Mouse (Mus musculus) CH12.LX (cell line): Measurements from ENCODE around the gene Cblc. TPM values are rescaled to one million over a fixed set of nuclear protein-coding genes. Genes with fewer than 3 reads are reported as not detected.

ENCODE experiments used
- DNase-seq: peaks from one replicate; pipeline ENCODE4 v3.0.0-alpha.2; 2013; ENCODE audit errors: extremely low read depth
- H3K27ac ChIP-seq: 2 replicates; pipeline ENCODE4 v1.5.1; 2012; ENCODE audit warnings: low read depth, mild to moderate bottlenecking, control low read depth, moderate library complexity; ENCODE audit not compliant: insufficient read depth
- H3K27me3 ChIP-seq: replicated peaks from 2 replicates; pipeline ENCODE3; 2012; ENCODE audit warnings: inconsistent platforms
- H3K36me3 ChIP-seq, 2 experiments: replicated peaks in 1 of 2; 2 replicates each; pipeline versions ENCODE3 to v1.6.1; 2012; ENCODE audit warnings: inconsistent platforms in 1 of 2, low read length in 1 of 2, mild to moderate bottlenecking in 1 of 2, mixed read lengths in 1 of 2, moderate library complexity in 1 of 2; ENCODE audit not compliant: control insufficient read depth in 1 of 2, insufficient read depth in 1 of 2
- H3K4me1 ChIP-seq, 2 experiments: 2 replicates each; pipeline ENCODE4 v1.6.1; 2012; ENCODE audit warnings: inconsistent platforms in 1 of 2, moderate library complexity in 1 of 2; ENCODE audit not compliant: insufficient read depth in 2 of 2, control insufficient read depth in 1 of 2
- H3K4me2 ChIP-seq: 2 replicates; pipeline ENCODE4 v1.6.1; 2012; ENCODE audit warnings: low read depth, mild to moderate bottlenecking, control low read depth; ENCODE audit not compliant: poor library complexity, insufficient read depth, severe bottlenecking
- H3K4me3 ChIP-seq, 3 experiments: fragments of 150-350 bp in 1 of 3; sonication (generic) in 1 of 3; replicated peaks in 1 of 3; 2 replicates each; pipeline versions ENCODE3 to v1.5.1; 2011 to 2012; ENCODE audit warnings: low read depth in 2 of 3, low read length in 2 of 3, mild to moderate bottlenecking in 2 of 3, moderate library complexity in 2 of 3, control low read depth in 1 of 3, improper control_type of control experiment in 1 of 3, inconsistent platforms in 1 of 3, mixed read lengths in 1 of 3; ENCODE audit not compliant: poor library complexity in 1 of 3
- H3K79me2 ChIP-seq: replicated peaks from 2 replicates; pipeline ENCODE4 v1.6.1; 2012; ENCODE audit warnings: mild to moderate bottlenecking, moderate library complexity; ENCODE audit not compliant: control insufficient read depth, poor library complexity, insufficient read depth, severe bottlenecking; ENCODE audit errors: extremely low read depth
- H3K9ac ChIP-seq: 2 replicates; pipeline ENCODE4 v1.6.1; 2012; ENCODE audit warnings: low read depth, mild to moderate bottlenecking, control low read depth, moderate library complexity; ENCODE audit not compliant: insufficient read depth
- H3K9me3 ChIP-seq: replicated peaks from 2 replicates; pipeline ENCODE3; 2012; ENCODE audit warnings: low read length, inconsistent platforms, mixed read lengths
- BHLHE40 ChIP-seq: IDR thresholded peaks from 2 replicates; pipeline ENCODE4 v1.6.1; 2011; ENCODE audit warnings: mild to moderate bottlenecking, low read depth, low read length, improper control_type of control experiment
- CHD2 ChIP-seq: IDR thresholded peaks from 2 replicates; pipeline ENCODE4 v1.6.1; 2011; ENCODE audit warnings: low read length, improper control_type of control experiment
- CTCF ChIP-seq, 2 experiments: IDR thresholded peaks in 1 of 2; conservative IDR thresholded peaks in 1 of 2; 2 replicates each; pipeline ENCODE4 v1.5.1; 2011 to 2012; ENCODE audit warnings: low read depth in 2 of 2, low read length in 2 of 2, improper control_type of control experiment in 1 of 2, inconsistent platforms in 1 of 2, mild to moderate bottlenecking in 1 of 2, moderate library complexity in 1 of 2
- E2F4 ChIP-seq: IDR thresholded peaks from 2 replicates; pipeline ENCODE4 v1.6.1; 2011; ENCODE audit warnings: low read depth, low read length, improper control_type of control experiment; ENCODE audit not compliant: insufficient replicate concordance
- ELF1 ChIP-seq: IDR thresholded peaks from 2 replicates; pipeline ENCODE4 v1.6.1; 2014; ENCODE audit warnings: low read depth, mild to moderate bottlenecking, inconsistent platforms, low read length, improper control_type of control experiment
- GABPA ChIP-seq: IDR thresholded peaks from 2 replicates; pipeline ENCODE4 v1.6.1; 2012; ENCODE audit warnings: low read depth, low read length, improper control_type of control experiment, inconsistent platforms; ENCODE audit not compliant: insufficient replicate concordance
- JUN ChIP-seq: IDR thresholded peaks from 2 replicates; pipeline ENCODE4 v1.6.1; 2011; ENCODE audit warnings: low read depth, mild to moderate bottlenecking, low read length, improper control_type of control experiment, moderate library complexity; ENCODE audit not compliant: insufficient read depth
- JUND ChIP-seq: conservative IDR thresholded peaks from 2 replicates; pipeline ENCODE4 v1.6.1; 2011; ENCODE audit warnings: low read depth, low read length, improper control_type of control experiment
- MAZ ChIP-seq: IDR thresholded peaks from 2 replicates; pipeline ENCODE4 v1.6.1; 2012; ENCODE audit warnings: low read depth, mild to moderate bottlenecking, inconsistent platforms, low read length, improper control_type of control experiment, moderate library complexity
- MEF2A ChIP-seq: IDR thresholded peaks from 2 replicates; pipeline ENCODE4 v1.6.1; 2014; ENCODE audit warnings: low read depth, mild to moderate bottlenecking, inconsistent platforms, low read length, improper control_type of control experiment, borderline replicate concordance
- MXI1 ChIP-seq: IDR thresholded peaks from 2 replicates; pipeline ENCODE4 v1.6.1; 2011; ENCODE audit warnings: mild to moderate bottlenecking, low read depth, low read length, improper control_type of control experiment
- NELFE ChIP-seq: IDR thresholded peaks from 2 replicates; pipeline ENCODE4 v1.6.1; 2011; ENCODE audit warnings: low read depth, low read length, improper control_type of control experiment
- NRF1 ChIP-seq: IDR thresholded peaks from 2 replicates; pipeline ENCODE4 v1.6.1; 2014; ENCODE audit warnings: low read depth, mild to moderate bottlenecking, inconsistent platforms, low read length, improper control_type of control experiment, moderate library complexity
- PAX5 ChIP-seq: IDR thresholded peaks from 2 replicates; pipeline ENCODE4 v1.6.1; 2012; ENCODE audit warnings: low read length, inconsistent platforms, mixed read lengths
- RAD21 ChIP-seq: IDR thresholded peaks from 2 replicates; pipeline ENCODE4 v1.6.1; 2011; ENCODE audit warnings: low read depth, mild to moderate bottlenecking, low read length, improper control_type of control experiment, moderate library complexity
- RCOR1 ChIP-seq: conservative IDR thresholded peaks from 2 replicates; pipeline ENCODE4 v1.6.1; 2012; ENCODE audit warnings: low read depth, mild to moderate bottlenecking, inconsistent platforms, low read length, improper control_type of control experiment
- SIN3A ChIP-seq: IDR thresholded peaks from 2 replicates; pipeline ENCODE4 v1.6.1; 2012; ENCODE audit warnings: low read length, improper control_type of control experiment, inconsistent platforms
- SMC3 ChIP-seq: IDR thresholded peaks from 2 replicates; pipeline ENCODE4 v1.6.1; 2011; ENCODE audit warnings: low read depth, low read length, improper control_type of control experiment
- TBP ChIP-seq: conservative IDR thresholded peaks from 2 replicates; pipeline ENCODE4 v1.6.1; 2011; ENCODE audit warnings: low read depth, low read length, improper control_type of control experiment
- USF1 ChIP-seq: IDR thresholded peaks from 2 replicates; pipeline ENCODE4 v1.6.1; 2014; ENCODE audit warnings: low read depth, mild to moderate bottlenecking, inconsistent platforms, low read length, improper control_type of control experiment
- USF2 ChIP-seq: conservative IDR thresholded peaks from 2 replicates; pipeline ENCODE4 v1.6.1; 2011; ENCODE audit warnings: low read depth, low read length, improper control_type of control experiment
- ZC3H11A ChIP-seq: IDR thresholded peaks from 2 replicates; pipeline ENCODE4 v1.6.1; 2012; ENCODE audit warnings: low read depth, mild to moderate bottlenecking, inconsistent platforms, low read length, improper control_type of control experiment
- ZNF384 ChIP-seq: IDR thresholded peaks from 2 replicates; pipeline ENCODE4 v1.6.1; 2012; ENCODE audit warnings: low read depth, low read length, improper control_type of control experiment, inconsistent platforms
- dilution Hi-C: fragments of 300-500 bp; cut with MboI; formaldehyde crosslinking; loops from 2 replicates; pipeline ENCODE4 v1.14.3; 2020; ENCODE audit warnings: low sequenced_read_pairs; ENCODE audit not compliant: extremely low pct_unique_long_range_greater_than_20kb, extremely low pct_ligation_motif_present
- in situ Hi-C: fragments of 300-500 bp; cut with MboI; formaldehyde crosslinking; loops from 3 replicates; pipeline ENCODE4 v1.14.3; 2019; ENCODE audit warnings: low sequenced_read_pairs, low pct_ligation_motif_present, low pct_unique_long_range_greater_than_20kb, mixed read lengths
- polyA plus RNA-seq: library from polyadenylated mRNA; unstranded; fragments of >175 nt; gene quantifications from 2 replicates; pipeline ENCODE4 v1.2.1, GENCODE M21; 2012; ENCODE audit warnings: low read depth; ENCODE audit not compliant: insufficient read length
- total RNA-seq, 2 experiments: library from RNA; depleted of rRNA; stranded (reverse); fragments of 300-350 nt in 1 of 2; fragments of >200 nt in 1 of 2; gene quantifications; 2 replicates each; pipeline ENCODE4 v1.2.3; 2012 to 2014

The Cblc gene
- total and polyA plus RNA-seq, 3 experiments: 6.4 to 30.8 (median 13.4) TPM

GRCm38 (mm10) chr7:19842885-19843504, 46.4 kb upstream of the Cblc start:
- no peak overlapping the region for H3K4me3 ChIP-seq
- dilution Hi-C loops: no loop called here
- no peak overlapping the region for H3K9ac ChIP-seq

GRCm38 (mm10) chr7:19841686-19842413, 45.2 kb upstream of the Cblc start:
- H3K36me3 ChIP-seq: no peaks in the 10 kb centered on the region

More at GRCm38 (mm10) chr7:19842885-19843504, 46.4 kb upstream of the Cblc start:
- H3K36me3 ChIP-seq: no peaks in the 10 kb centered on the region
- no peaks in the 10 kb centered on the region for H3K79me2 ChIP-seq
- H3K27me3 ChIP-seq: no peaks in the 10 kb centered on the region
- no peak overlapping the region for H3K27ac ChIP-seq
- H3K4me1 ChIP-seq: peaks cover 10 to 52% of the 10 kb centered on the region in 2 experiments
- no peak for TF ChIP-seq E2F4
- TF ChIP-seq CTCF (conservative IDR thresholded peaks at IDR 0.05 in 1 of 2, IDR thresholded peaks at IDR 0.05 in 1 of 2; ENCODE audit: low read depth in 2 of 2, low read length in 2 of 2): no peak
- no peak for TF ChIP-seq ZNF384
- no peak for TF ChIP-seq RAD21
- no peak for TF ChIP-seq MEF2A
- TF ChIP-seq BHLHE40: no peak
- no peaks in the 10 kb centered on the region for H3K9me3 ChIP-seq
- H3K4me2 ChIP-seq: no peak overlapping the region
- DNase-seq: no peak
- in situ Hi-C loops: loop anchor here (5.0 kb wide), 1 partner anchor 41 kb away; no protein-coding TSS in a partner anchor

More at GRCm38 (mm10) chr7:19841686-19842413, 45.2 kb upstream of the Cblc start:
- Histone ChIP-seq H3K27ac (no peak overlapping the region), H3K9me3 (no peaks in the 10 kb centered on the region), H3K4me1 (peaks cover 10 to 48% of the 10 kb centered on the region in 2 experiments), H3K9ac (no peak overlapping the region), H3K4me3 (no peak overlapping the region), H3K4me2 (no peak overlapping the region), H3K27me3 (no peaks in the 10 kb centered on the region), H3K79me2 (no peaks in the 10 kb centered on the region)
- dilution Hi-C loops: no loop called here
- in situ Hi-C loops: loop anchor here (5.0 kb wide), 1 partner anchor 40 kb away; no protein-coding TSS in a partner anchor
- TF ChIP-seq RCOR1: no peak
- TF ChIP-seq SMC3: no peak
- no peak for TF ChIP-seq USF2
- TF ChIP-seq CHD2: no peak
- no peak for TF ChIP-seq MAZ
- TF ChIP-seq MEF2A: no peak
- no peak for TF ChIP-seq MXI1
- TF ChIP-seq NRF1: no peak
- TF ChIP-seq ELF1: no peak
- TF ChIP-seq ZC3H11A: no peak
- TF ChIP-seq BHLHE40: no peak
- no peak for TF ChIP-seq TBP
- no peak for TF ChIP-seq NELFE
- no peak for TF ChIP-seq JUND
- no peak for TF ChIP-seq USF1
- TF ChIP-seq E2F4: no peak
- no peak for TF ChIP-seq PAX5
- TF ChIP-seq JUN: no peak
- TF ChIP-seq GABPA: no peak
- no peak for TF ChIP-seq SIN3A
- no peak for DNase-seq
